Comparison of ENCODE assay signal across 26 mouse cellular contexts in genomic region chr4:44872048-44872447, GRCm38 (mm10).
"Had no signal": no experiment of that assay in that cellular context is flagged by ENCODE, and none has a peak within 500 bp of the region (broad histone marks: within the 10 kb centered on the region; RNA-seq: fewer than 3 reads in every experiment).

No protein-coding gene starts in this region.

- DNase-seq: gastrocnemius, postnatal 14 days; gastrocnemius, postnatal 36 days; heart, adult 11 months; heart, adult 2 months; heart, postnatal 14 days; heart, postnatal 36 days; kidney, adult 11 months; kidney, adult 2 months; kidney, adult 9 months; kidney, postnatal 10 days; kidney, postnatal 25 days; kidney, postnatal 4 days; liver; liver, embryonic 13.5 days had no signal

- H3K4me2 ChIP-seq: heart, embryonic 11.5 days; heart, embryonic 13.5 days; heart, embryonic 15.5 days; hindbrain, embryonic 14.5 days; intestine, embryonic 15.5 days; limb, embryonic 12.5 days; liver, embryonic 11.5 days; liver, embryonic 13.5 days had no signal

- H3K36me3 ChIP-seq: heart, embryonic 13.5 days; heart, embryonic 15.5 days; intestine, embryonic 15.5 days; limb, embryonic 10.5 days; limb, embryonic 12.5 days; liver, embryonic 13.5 days had no signal

- H3K4me1 ChIP-seq: heart, embryonic 13.5 days; heart, embryonic 15.5 days; intestine, embryonic 15.5 days; limb, embryonic 10.5 days; limb, embryonic 12.5 days had no signal

- H3K27me3 ChIP-seq: heart, embryonic 13.5 days; heart, embryonic 15.5 days; intestine, embryonic 15.5 days; limb, embryonic 12.5 days; liver, embryonic 13.5 days had no signal

- H3K27ac ChIP-seq: heart, adult 2 months; heart, embryonic 13.5 days; heart, embryonic 15.5 days; hindbrain, embryonic 14.5 days; intestine, embryonic 15.5 days; layer of hippocampus, adult 2 months; left cerebral cortex, adult 2 months; limb, embryonic 10.5 days; limb, embryonic 12.5 days; liver, embryonic 13.5 days had no signal

- ATAC-seq: hindbrain, embryonic 16.5 days; inflammation-experienced regulatory T-cells, adult 6 months; intestine, embryonic 15.5 days had no signal

- H3K9ac ChIP-seq: heart, embryonic 13.5 days; heart, embryonic 15.5 days; hindbrain, embryonic 14.5 days; intestine, embryonic 15.5 days; limb, embryonic 12.5 days; liver, embryonic 13.5 days had no signal

- H3K4me3 ChIP-seq: heart, adult 2 months; heart, embryonic 13.5 days; heart, embryonic 15.5 days; intestine, embryonic 15.5 days; layer of hippocampus, adult 2 months; left cerebral cortex, adult 2 months; limb, embryonic 10.5 days; limb, embryonic 12.5 days; liver, embryonic 13.5 days had no signal

- H3K9me3 ChIP-seq: heart, embryonic 13.5 days; heart, embryonic 15.5 days; intestine, embryonic 15.5 days; limb, embryonic 10.5 days; limb, embryonic 12.5 days; liver, embryonic 13.5 days had no signal
